Mouse (Mus musculus): Measurements from ENCODE around the gene Rcbtb2.

Gene Rcbtb2

GRCm38 (mm10) chr14:73217062-73217461, 94.2 kb downstream of the Rcbtb2 start:
- no peak for DNase-seq

DNA sequence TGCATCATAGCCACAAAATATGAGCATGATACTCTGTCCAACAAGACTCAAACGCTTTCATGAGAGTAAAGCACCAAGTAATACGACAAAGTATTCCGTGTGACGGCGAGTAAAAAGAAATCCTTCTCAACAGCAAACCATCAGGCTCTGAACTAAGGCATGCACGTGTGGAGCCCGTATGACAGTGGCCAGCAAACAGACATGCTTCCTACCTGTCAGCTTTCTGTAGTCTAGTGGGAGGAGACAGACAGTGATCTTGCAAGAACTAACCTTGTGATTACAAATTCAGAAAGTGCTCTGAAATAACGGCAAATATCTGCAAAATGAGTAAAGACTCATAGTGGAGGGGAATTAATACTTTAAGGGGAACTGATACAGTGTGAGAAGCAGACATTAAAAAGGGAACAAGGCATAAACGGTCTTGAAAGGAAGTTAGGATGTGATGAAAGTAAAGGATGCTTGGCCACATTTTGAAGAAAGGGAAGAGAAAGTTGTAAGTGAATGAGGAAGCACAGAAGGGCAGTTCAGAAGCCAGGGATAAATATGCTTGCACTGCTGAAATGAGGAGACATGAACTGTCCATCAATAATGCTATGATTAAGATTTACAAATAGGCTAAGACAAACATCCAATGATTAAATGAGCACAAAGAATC, 99.6 kb downstream of the Rcbtb2 start:
- DNase-seq = no peak

GRCm38 (mm10) chr14:73226346-73226745, 103.5 kb downstream of the Rcbtb2 start:
- DNase-seq = no peak

GRCm38 (mm10) chr14:73226849-73227248, 104.0 kb downstream of the Rcbtb2 start:
- no peak for DNase-seq

DNA sequence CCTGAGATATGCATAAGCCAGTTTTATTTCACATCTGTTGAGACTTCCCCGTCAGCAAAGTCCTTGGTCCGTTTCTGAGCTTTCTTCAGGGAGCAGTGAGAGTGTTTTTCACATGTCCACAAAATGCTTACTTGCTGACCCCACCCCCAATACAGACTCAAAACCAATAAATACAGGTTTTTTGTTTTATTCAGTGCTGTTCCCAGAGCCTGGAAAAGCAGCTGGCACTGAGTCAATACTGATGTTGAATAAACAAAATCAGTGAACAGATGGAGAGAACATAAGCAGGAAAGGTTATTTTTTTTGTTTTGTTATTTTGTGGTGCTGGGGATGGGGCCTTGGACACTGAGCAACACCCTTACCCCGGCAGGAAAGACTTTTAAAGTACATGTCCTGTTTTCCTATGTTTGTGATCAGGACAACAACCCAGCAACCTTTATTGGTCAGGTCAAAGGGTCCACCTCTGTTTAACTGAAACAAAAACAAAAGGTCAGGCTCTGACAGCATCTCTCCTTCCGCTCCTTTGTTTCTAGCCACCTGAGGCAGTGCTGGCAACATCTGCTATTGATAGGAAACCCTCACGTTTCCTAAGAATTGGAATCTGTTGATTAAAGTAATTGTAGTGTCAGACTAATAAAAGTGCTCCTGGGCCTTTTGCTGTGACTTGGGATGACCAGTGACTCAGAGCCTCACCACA, 108.6 kb downstream of the Rcbtb2 start:
- DNase-seq = no peak

GRCm38 (mm10) chr14:73234468-73235031, 111.7 kb downstream of the Rcbtb2 start:
- DNase-seq = peak; percentile 25

GRCm38 (mm10) chr14:73237848-73238321, 115.0 kb downstream of the Rcbtb2 start, which contains the start of gene Lpar6:
Lpar6 (plus strand) TSS chr14:73237895.
- peak; percentile 33 for DNase-seq

GRCm38 (mm10) chr14:73238498-73239250, 115.8 kb downstream of the Rcbtb2 start:
- peak; percentile 43 for DNase-seq

DNA sequence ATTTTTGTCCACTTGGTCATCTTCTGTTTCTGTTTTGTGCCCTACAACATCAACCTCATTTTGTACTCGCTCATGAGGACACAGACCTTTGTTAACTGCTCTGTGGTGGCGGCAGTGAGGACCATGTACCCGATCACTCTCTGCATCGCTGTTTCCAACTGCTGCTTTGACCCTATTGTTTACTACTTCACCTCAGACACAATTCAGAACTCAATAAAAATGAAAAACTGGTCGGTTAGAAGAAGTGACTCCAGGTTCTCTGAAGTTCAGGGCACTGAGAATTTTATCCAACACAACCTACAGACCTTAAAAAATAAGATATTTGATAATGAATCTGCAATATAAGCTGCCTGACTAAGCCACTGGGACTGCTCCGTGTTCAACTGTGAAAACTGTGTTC, 116.5 kb downstream of the Rcbtb2 start:
- DNase-seq = no peak

DNA sequence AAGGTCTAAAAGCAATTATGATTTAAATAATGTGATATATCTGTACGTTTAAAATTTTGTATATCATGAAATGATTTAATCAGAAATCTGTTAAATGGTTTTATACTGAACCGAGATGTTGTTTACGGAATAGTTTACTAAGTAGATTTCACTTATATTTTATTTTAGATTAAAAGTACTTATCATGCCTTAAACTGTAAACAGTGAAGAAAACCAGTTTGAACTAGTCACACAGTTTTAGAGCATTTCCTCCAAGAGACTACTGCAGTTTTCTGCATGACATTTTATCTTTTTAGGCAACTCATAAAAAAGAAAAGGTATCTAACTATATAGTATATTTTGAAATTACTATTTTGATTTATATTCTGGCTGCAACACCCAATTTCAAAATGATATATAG, 117.0 kb downstream of the Rcbtb2 start:
- DNase-seq = no peak

DNA sequence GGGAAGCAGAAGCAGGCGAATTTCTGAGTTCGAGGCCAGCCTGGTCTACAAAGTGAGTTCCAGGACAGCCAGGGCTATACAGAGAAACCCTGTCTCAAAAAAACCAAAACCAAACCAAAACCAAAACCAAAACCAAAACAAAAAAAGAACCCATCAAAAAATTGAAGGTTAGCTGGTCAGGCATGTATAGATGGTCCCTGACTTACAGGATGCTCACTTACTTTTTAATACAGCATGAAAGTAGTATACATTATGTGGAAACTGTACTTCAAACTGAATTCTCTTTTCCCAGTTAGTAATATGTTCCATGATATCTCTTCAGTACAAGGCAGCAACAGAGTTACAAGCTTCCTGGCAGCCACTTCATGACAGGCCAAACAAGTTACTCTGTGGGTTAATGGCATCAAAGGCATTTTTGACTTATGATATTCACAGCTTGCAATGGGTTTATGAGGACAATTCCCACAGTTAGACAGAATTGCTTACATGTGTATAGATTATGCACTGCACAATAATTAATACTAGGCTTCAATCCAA, 121.3 kb downstream of the Rcbtb2 start:
- DNase-seq = no peak

DNA sequence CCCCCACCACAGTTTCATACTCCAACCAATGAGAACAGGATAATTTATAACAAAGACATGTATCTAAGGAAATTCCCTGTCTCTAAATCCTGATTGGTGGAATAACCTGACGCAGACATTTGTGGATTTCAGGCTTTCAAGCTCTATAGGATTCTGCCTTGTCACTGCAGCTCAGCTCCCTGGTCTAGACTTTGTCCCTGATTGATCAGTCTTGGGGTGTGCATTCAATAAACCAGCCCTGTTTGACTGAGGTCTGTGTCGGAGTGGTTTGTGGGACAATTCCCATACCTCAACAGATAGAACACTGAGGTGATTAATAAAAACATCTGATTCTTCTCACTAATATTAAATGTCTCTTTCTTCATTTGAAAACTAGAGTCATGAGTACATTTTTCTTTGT, 127.2 kb downstream of the Rcbtb2 start:
- DNase-seq = no peak

- DNase-seq = no peak
These were observed 129.4 kb downstream of the Rcbtb2 start for GRCm38 (mm10) chr14:73252276-73252675.

DNA sequence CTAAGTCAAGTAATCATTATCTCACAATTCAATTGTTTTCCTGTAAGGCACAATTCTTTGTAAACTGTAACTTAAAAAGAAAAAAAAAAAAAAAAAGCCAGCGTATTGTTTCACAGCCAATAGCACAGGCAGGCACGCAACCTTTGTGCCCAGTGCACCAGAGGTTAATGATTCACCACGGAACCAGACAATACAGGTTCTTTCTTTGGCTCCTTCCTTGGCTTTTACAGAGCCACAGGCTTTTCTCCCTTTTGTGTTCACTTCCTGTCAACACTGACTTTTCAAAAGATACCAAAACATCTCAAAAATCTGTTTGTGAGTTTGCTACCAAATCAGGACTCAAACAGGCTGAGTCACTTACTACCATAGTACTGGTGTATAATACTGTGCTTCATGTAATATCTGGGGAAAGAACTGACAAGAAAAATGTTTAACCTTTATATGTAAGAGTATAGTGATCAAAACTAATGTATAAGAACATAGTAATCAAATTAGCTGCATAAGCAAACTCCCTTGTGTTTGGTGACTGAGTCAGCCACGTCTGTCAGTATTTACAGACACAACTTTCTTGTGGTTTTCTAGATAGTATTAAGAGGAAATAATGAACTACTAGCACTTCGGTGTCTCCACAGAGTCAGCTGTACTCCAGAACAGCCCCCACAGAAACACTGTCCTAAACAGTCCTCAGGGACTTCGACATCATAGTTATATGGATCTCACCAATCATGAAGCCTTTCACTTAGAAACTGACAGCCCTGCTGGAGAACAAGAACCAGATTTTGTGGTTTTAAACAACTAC, 130.8 kb downstream of the Rcbtb2 start:
- peak; percentile 34 for DNase-seq

DNA sequence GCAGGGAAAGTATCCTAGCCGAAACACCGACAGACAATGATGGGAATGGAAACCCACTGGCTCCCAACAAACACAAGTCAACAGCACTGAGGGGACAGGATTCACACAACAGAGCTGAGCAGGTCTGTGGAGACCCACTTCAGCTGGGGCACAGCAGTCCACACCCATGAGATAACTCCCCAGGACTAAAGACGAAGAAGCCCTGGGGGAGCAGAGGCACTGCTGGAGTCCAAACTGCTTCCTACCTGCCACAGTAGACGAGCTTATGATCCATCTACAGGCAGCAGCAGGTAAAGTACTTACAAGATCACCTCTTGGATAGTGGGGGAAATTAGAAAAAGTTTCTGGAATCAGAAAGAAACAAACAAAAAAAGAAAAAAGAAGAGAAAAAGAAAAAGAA, 131.6 kb downstream of the Rcbtb2 start:
- DNase-seq = no peak

DNA sequence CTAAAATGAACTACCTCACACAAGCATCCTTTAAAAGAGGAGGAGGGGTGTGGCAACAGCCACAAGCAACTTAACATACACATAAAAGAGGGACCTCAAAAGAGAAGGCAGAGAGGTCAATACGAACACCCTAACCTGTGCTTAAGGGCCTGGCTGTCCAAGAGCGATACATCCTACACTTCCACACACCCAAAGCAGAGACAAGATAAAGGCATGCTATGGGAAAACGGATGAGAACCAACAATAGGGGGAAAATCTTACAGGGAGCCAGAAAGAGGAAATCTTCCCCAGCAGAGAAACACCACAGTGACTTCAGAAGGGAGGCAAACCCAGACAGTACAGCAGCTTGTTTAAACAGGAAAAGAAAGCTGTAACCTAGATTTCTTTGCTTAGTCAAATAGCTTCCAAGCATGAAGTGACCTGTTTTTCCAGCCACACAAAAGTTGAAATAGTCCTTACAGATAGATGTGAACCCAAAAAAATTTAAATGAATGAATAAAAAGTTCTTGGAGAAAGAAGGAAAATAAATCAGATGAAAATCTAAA, 132.7 kb downstream of the Rcbtb2 start:
- no peak for DNase-seq

GRCm38 (mm10) chr14:73257348-73257747, 134.5 kb downstream of the Rcbtb2 start:
- DNase-seq = no peak
